Mouse (Mus musculus): ENCODE results near the gene Abhd14a.

Abhd14a gene

DNA sequence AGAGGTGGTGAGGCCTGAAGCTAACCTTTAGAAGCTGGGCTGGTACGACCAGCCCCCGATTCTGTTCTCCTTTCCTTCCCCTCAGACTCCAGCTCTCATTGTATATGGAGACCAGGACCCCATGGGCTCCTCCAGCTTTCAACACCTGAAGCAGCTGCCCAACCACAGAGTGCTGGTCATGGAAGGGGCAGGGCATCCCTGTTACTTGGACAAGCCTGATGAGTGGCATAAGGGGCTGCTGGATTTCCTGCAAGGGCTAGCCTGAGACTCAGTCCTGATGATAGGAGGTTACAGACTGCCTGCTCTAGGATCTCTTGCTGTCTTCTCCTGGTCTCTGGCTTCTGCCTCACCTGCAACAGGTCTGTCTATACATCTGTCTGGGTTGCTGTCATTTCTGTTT, 4.4 kb upstream of the Abhd14a start:
- DNase-seq: no peak

DNA sequence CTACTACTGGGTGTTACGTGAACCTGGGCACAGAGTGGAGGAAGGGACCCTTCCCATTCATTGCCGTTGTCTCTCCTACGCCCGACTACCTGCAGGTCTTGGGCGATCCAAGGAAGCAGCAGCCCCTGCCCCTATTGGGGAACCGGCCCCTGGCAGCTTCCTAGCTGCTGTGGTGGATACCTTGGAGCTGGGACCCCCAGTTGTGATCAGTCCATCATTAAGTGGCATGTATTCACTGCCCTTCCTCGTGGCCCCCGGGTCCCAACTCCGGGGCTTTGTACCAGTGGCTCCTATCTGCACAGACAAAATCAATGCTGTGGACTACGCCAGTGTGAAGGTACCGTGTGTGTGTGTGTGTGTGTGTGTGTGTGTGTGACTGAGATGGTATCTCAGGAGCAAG, 3.8 kb upstream of the Abhd14a start:
- no peak for DNase-seq

DNA sequence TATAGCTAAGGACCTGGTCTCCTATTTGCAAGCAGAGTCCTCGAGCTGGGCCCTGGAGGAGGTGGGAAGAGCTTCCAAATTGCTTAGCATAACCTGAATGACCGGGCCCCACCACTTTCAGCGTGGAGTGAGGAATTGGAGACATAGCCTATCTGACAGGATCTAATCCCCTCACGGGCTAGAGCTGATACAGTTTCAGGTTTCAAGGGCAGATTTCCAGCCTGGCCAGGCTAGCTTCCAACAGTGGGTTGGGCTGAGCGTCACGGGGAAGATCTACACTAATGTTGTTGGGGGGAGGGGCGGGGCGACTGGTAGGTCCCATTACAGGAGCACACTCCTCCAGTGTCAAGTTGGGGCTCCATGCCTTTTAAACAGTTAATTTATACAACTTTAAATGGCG, 3.2 kb upstream of the Abhd14a start:
- no peak for DNase-seq

DNA sequence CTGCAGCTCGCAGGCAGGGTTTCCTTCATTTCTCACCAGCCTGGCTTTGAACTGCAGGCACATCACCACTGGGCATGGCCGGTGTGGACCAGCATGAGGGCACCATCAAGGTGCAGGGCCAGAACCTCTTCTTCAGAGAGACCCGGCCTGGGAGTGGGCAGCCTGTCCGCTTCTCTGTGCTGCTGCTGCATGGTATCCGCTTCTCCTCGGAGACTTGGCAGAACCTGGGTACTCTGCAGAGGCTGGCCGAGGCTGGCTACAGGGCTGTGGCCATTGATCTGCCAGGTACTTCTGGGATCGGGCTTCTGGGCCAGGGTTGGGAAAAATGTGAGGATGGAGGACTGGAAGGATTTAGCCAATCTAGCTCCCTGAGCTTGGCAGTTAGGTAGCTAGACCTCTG, 2.5 kb upstream of the Abhd14a start:
- DNase-seq: no peak

DNA sequence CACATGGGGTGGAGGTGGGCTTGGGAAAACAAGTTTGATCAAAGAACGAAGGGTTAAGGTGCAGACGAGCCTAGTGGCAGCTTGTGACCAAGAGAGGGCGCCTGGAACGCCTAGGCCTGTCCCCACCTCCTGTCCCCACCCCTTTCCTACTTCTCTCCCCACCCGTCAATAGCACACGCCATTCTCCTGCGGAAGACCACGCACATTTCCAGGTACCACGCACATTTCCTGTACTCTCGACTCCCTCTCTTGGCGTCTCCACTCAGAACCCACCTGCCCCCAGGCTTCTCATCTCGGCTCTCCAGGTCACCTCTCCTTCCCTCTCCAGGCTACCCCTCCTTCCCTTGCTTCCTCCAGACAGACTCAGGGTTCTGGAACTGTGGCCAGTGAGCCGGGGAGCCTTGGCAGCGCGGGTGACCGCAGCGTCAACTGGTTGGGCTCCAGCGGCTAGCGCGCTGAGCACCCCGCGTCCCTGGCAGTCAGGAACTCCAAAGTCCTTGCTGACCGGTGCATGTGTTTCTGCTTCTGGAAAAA, 1.1 kb upstream of the Abhd14a start:
- peak; percentile 70 for DNase-seq

DNA sequence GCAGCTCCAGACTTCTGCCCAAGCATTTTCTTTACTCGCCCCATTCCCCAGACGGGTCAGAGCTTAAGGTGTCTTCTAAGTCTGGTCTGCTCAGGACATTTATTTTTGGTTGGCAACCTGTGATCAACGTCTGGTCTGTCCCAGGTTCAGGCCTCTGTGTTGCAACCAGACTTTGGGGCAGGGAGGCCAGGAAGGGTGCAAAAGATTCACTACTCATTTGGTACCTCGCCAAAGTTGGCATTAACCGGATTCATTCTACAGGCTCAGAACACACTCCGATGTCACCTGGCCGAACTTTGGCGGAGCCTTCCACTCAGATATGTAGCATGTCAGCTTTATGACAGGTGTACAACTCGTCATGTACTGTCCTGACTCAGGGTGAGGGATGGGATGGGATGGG, 473 bp upstream of the Abhd14a start:
- no peak for DNase-seq

DNA sequence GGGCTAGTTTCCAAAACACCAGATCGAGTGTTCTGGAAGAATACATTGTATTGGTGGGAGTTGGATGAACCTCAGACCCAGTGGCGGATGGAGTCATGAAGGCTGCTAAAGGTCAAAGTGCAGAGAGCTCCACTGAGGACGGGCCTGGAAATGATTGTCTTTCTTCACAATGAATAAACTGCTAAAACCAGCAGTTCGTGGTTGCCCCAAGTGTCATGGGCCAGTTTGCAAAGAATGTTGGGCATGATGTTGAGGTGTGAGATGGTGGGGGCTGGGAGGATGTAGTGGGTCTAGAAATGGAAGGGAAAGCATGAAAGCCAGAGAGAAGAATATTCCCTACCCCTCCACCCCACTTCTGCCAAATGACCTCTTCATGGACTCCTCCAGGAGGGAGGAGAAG, 2.6 kb downstream of the Abhd14a start:
- no peak for DNase-seq

DNA sequence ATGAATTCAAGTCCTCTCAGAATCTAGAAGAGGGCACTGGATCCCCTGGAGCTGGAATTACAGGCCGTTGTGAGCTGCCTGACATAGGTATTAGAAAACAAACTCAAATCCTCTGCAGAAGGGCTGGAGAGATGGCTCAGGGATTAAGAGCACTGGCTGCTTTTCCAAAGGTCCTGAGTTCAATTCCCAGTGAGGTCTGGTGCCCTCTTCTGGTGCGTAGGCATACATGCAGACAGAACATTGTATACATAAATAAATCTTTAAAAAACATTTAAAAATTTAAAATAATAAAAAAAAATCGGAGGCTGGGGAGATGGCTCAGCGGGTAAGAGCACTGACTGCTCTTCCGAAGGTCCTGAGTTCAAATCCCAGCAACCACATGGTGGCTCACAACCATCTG, 4.8 kb downstream of the Abhd14a start:
- no peak for DNase-seq

DNA sequence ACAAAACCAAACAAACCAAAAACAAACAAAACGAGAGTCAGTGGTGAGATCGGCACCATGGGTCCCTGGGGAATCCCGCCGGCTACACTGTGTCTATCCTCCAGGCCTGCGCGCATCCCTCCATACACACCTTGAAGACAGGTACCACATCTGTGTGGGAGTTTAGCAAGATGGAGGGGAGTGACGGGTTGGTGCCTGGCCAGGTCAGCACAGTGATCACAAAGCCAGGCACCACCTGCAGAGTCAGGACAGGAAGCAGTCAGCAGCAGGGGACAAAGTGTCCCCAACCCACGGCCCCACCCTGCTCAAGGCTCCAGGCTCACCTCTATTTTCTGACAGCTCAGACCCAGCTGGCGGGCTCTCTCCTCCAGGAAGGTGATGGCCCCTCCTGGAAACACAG, 10.9 kb downstream of the Abhd14a start:
- peak; percentile 5 for DNase-seq

DNA sequence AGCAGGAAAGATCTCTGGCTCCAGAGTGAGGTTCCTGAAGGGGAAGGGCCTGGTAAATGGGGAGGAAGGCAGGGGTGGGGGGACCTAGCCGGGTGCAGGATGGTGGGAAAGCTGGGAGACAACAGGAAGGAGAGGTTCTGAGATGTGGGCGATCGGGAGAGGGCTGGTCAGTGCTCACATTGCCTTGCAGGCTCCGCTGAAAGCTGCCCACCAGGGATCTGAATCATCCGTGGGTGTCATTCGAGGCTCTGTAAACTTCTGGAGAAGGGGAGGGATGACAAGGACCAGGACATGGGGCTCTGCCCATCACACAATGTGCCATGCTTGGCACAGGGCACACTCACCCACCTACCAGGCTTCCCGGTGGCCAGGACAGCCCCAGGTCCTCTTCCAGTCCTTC, 14.1 kb downstream of the Abhd14a start:
- peak; percentile 11 for DNase-seq

DNA sequence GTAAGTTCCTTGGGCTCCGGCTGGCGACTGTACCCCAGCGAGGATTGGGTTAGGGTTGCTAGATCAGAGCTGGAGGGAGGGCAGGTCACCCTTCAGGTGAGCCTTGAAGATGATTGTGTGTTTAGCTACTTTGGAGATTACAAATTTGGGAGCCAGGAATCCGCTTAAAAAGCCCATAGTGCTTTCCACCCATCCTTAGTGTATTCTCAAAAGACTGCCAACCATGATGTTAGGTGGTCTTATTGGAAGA, 17.5 kb downstream of the Abhd14a start:
- no peak for DNase-seq

DNA sequence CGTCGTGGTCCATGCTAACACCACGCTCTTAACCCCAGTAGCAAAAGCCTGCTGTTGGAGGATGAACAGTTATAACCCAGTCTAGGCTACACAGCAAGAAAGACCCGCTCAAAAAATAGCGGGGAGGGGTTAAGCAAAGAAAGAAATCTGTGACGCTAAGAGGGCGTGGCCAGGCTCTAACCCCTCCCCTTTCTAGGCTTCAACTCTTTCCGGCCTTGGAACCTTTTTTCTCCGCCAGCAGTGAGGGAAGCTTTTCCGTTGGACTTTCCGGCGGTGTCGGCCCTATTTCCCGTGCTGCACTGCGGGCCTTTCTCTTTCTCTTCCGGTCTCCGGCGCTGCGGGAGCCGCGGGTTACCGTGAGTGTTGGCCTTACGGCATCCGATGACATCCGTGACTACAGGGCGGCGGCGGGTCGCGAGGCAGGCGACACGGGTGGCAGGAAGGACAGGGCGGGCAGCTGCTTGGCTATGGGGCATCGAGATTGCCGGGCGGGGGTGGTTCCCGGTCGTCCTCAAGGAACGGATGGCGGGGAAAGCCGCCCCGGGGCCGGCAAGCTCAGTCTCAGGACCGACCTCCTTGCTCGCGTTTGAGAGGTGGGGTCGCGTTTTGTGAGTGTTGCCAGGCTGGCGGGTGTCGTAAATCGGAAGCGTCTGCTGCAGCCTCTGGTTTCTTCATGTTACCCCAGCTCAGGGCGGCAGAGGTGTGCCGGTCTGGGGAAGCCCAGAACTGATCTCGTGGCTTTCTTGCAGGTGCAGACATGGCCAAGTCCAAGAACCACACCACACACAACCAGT, 18.1 kb downstream of the Abhd14a start, which contains the start of gene Rpl29:
Gene Rpl29 (plus strand): TSS at position 234 of the 794 bp plus-strand sequence.
- DNase-seq: peak; percentile 89

DNA sequence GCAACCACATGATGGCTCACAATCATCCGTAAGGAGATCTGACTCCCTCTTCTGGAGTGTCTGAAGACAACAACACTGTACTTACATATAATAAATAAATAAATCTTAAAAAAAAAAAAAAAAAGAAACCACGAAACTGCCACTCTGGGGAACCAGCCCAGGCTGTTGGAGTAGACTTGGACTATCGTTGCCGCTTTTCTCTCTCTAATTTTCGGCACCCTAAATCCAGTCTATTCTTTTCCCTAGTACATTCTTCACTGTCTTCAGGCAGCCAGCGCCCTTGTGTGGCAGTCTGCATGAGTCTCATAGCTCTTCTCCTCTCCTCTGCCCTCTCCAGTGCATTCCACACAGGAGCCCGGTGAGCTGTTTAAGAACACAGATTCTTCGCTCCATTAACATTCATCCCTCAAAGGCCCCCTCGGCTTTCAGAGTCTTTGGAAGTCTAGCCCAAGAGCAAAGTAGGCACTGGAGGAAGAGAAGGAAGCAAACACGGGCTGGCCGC, 18.7 kb downstream of the Abhd14a start:
- no peak for DNase-seq

DNA sequence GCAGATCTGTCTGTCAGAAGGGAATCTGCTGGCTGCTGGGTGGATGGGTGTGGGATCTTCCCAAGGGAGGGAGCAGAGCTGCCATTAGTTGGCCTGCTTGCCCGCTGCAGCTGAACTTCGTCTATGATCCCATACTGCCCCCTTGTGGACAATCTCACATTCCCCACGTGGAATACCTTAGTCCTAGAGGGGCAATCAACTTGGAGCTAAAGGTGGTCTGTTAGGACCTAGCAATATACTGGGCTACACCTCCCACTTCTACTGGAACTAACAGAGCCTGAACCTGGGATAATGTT, 25.7 kb downstream of the Abhd14a start:
- DNase-seq: peak; percentile 88

DNA sequence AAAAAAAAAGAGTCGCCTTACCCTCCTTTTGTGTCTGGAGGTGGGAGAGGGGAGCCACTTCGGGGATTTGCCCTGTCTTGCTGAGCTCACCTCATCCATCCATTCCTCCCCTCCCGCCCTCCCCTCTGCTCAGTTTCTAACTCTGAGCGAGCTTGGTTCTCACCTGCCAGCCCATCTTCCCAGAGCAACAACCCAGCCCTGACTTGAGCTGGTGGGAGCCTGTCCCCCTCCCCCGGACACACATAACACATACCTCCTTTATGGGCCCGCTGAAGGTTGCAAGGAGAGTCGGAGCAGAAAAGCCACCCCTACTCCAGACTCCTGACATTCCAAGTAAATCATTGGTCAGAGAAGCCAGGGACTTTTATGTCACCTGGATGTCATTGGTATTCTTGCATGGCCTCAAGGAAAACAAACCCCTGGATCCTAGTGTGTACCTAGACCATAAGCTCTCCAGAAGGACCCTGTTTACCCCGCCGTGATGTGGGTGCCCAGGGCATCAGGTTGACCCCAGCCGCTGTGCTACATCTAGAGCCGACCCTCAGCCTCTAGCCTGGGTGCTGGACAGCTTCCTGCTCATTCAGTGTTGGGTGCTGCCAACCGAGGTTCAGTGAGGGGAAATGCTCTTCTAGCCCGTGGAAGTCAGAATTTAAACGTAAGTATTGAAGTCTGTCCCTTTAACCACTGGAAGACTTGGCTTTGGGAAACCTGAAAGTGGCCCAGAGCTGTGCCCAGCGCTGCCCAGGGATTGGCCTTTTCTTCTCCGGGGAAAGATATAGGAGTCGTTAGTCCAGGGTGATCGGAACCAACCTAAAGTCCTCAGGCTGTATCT, 26.2 kb downstream of the Abhd14a start:
- no peak for DNase-seq

DNA sequence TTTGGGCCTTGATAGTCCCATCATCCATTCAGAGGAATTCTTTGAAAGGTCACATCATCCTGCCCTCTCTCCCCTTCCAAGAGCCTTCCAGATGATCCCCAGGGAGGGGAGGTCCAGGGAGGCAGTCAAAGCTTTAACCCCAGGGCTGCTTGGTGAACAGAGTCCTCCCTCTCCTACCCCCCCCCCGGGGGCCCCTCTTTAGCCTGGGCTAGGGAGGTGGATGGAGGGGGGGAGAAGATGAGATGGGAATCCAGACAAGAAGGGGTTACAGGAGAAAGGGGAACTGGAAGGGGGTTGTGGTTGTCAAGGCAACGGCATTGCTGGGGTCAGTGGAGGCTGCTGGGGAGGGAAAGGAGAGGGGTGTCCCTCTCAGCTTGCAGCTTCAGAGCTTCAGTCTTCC, 26.9 kb downstream of the Abhd14a start:
- no peak for DNase-seq

DNA sequence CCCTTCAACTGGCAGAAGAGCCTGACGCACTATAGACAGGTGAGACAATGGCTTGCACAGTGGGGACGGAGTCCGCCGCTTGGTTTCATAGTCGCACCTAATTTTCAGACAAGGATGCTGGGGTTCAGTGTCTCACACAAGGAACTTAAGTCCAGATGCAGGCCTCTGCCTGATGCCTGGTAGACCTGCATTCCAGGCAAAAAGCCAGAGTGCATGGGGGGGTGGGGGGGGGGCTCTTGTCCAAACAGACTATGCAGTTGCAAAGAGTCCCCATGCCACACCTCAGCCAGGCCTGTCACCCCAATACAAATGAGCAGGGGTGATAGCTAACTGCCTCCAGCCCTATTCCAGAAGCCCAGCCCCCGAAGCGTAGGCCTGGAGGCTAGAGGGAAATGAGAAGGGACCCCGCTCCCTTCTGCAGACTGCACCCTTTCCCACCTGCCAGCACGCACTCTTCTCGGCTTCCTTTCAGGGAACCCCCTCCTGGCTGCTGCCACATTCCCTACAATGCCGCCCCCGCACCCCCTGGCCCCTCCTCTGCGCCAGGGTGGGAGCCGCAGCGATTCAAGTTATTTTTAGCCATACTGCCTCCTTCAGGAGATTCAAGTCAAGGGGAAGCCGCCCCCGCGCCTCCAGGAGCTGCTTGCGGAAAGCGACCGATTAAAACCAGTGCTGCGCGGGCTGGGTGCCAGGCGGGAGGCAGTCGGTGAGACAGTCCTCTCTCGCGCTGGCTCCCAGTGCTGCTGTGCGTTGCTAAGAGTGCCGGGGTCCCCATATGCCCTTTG, 29.4 kb downstream of the Abhd14a start:
- peak; percentile 99 for DNase-seq

DNA sequence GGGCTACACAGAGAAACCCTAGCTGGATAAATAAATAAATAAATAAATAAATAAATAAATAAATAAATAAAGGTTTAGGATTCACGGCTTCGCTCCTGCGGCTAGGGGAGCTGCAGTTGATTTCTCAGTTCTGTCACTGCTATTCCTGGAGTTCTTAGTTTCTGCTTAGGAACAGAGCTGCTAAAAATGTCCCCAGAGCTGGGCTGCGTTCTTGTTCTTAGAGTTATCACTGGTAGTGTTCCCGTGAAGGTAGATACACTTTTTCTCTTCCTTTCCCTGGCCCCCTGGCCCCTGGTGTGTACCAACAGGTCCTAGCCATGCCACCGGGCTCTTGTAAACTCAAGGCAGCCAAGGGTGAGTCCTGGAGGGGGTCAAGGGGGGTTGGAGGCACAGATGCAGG, 30.7 kb downstream of the Abhd14a start:
- no peak for DNase-seq

DNA sequence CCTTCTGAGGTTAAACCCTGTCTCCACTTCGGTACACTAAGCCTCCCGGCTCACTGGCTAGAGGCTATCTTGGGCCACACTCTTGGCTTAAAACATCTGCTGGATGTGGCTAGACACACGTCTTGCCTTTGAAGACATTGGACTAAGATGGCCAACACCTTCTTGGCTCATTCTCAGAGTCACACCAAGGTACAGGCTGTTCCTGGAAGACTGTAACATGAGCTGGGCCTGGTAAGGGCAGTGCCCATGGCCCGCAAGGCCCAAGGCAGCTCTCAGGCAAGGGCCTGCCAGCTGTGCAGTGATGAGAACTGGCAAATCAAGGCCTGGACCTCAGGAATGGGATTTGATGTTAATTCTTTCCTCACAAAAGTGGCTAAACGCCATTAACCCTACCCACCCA, 33.9 kb downstream of the Abhd14a start:
- no peak for DNase-seq

DNA sequence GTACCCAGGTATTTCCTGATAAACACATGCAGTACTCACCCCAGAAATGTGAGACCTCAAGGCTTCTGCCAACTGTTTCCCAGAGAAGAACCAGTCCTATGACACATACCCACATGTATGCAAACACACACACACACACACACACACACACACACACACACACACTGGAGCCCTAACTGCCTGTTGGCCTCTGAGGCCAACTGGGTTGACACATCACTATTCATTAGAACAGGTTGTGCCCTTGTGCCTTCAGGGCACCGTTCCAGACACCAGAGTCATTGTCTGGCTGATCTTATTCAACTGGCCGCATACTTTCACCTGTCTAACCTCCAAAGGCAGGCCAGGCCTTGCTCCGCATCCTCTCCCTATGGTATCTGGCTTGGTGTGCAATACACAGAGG, 35.3 kb downstream of the Abhd14a start:
- DNase-seq: no peak

DNA sequence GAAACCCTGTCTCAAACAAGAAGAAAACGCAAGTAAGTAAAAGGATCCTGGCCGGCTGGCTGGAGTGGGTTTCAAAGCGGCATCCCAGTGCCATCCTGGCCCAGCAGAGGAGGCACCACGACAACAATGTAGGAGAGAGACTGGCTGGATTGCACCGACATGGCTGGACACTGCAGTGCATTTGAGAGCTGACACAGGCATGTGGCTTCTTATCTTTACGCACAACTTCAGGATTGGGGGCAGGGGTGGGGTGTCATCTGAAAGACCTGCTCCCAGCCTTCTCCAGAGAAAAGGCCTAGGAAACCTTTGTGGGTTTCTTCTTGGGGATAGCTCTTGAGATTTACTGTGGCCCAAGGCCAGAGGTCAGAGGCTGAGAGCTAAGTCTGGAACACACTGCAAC, 35.7 kb downstream of the Abhd14a start:
- DNase-seq: no peak

DNA sequence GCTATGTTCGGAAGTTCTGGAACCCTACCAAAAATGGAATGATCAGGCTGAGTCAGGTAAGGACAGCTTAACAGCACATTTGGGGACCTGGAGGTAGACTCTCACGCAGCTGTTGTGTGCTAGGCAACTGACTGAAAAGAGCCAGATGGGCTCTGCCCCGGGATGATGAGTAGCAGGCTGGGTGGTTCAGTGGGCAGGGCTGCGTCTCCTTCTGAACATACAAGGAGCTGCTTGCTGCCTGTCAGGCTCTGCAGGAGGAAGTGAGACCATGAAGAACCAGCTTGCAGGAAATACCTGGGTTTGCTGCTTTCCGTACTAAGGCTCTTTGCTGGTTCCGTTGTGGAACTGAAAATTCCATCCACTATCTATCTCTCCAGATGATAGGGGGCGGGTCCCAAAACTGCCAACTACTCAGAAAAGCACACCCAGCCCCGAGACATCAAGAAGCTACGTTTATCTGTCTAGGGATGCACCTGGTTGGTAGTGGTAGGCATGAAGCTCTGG, 36.3 kb downstream of the Abhd14a start:
- peak; percentile 69 for DNase-seq

DNA sequence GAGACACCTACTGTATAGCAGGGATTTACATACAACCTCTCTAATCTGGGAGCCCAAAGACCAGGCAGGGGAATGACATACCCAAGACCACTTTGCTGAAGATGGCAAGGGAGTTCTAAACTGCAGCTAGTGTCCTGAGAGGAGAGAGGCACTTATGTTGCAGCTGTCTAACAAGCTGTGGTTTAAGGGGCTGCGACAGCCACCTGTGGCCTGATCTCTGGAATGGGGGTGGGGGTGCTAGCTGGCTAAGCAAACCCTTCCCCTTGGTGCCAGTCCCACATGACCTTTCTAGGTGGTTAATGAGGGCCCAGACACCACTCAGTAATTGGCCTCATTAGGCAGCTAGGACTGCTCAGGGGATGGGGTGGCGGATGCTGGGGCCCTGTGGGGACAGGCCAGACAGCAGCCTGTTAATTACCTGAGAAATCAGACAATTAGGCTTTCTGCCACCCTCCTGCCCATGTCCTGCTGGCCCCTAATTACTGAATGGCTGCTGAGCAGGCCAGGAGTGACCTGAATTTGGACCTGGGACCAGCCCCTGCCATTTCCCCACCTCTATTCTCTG, 37.3 kb downstream of the Abhd14a start:
- DNase-seq: no peak
